Mouse (Mus musculus) stomach, embryonic 14.5 days (tissue): Measurements from ENCODE around the gene Gypa. TPM values are rescaled to one million over a fixed set of nuclear protein-coding genes. Genes with fewer than 3 reads are reported as not detected.

Experiments used
- polyA plus RNA-seq: library from polyadenylated mRNA; unstranded; fragments of >200 nt; fragmentation: Nextera tagmentation; extraction: Ambion mirVana; gene quantifications from 2 replicates; pipeline ENCODE4 v1.2.1, GENCODE M21; 2014

Gene Gypa
- polyA plus RNA-seq, 1 experiment from 2014 or later = 4.0 TPM

Other genes starting within 250 kb of the Gypa start
- 0.27 and 0.39 TPM in 2 replicates for gene Frem3, start 117.3 kb downstream of the Gypa start, polyA plus RNA-seq
- gene Smarca5, start 245.7 kb downstream of the Gypa start, polyA plus RNA-seq = 70.7 and 84.1 TPM in 2 replicates